Mouse (Mus musculus) E14TG2a.4 (cell line): ENCODE measurements around the gene Tcf19.

Experiments used
- CTCF ChIP-seq: conservative IDR thresholded peaks from 2 replicates; pipeline ENCODE4 v1.5.1; 2014; ENCODE audit warnings: low read length
- NANOG ChIP-seq: IDR thresholded peaks from 2 replicates; pipeline ENCODE4 v1.6.1; 2014; ENCODE audit warnings: borderline replicate concordance, low read length, mixed read lengths
- POU5F1 ChIP-seq: IDR thresholded peaks from 2 replicates; pipeline ENCODE4 v1.6.1; 2014; ENCODE audit warnings: low read length, borderline replicate concordance

DNA sequence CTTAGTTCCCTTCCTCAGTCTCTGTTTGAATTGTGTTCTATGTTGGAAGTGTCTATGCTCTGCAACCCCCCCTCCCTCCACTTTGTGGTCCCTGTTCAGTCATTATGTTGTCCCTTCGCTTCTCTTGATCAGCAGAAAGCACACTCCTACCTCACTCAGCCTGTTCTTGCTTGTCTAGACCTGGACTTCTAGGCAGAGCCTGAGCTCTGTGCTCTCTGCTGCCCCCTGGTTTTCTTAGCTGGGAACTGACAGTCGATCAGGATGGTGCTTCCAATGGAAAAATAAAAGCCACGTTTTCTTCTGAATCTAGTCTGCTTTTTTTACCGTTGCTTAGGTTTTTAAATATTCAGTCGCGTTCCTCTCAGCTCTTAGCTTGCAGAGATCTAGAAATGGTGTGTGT, 17.7 kb upstream of the Tcf19 start:
- TF ChIP-seq CTCF, result peak; percentile 99
- no peak for TF ChIP-seq NANOG
- TF ChIP-seq POU5F1, result no peak
